Mouse (Mus musculus) neural tube, embryonic 13.5 days (tissue): ENCODE results near the gene BC049730. TPM values are rescaled to one million over a fixed set of nuclear protein-coding genes. Genes with fewer than 3 reads are reported as not detected.

Source experiments
- polyA plus RNA-seq: library from polyadenylated mRNA; unstranded; fragments of >200 nt; fragmentation: Nextera tagmentation; extraction: Ambion mirVana; gene quantifications from 2 replicates; pipeline ENCODE4 v1.2.1, GENCODE M21; 2015

Gene BC049730
- polyA plus RNA-seq, 1 experiment from 2014 or later, result not detected

Other genes starting within 250 kb of the BC049730 start
- gene Plaur, start 246.8 kb upstream of the BC049730 start, polyA plus RNA-seq, result 1.3 and 2.2 TPM in 2 replicates
- gene Cadm4, start 227.2 kb upstream of the BC049730 start, polyA plus RNA-seq, result 56.3 and 71.3 TPM in 2 replicates
- 243 and 251 TPM in 2 replicates for gene Zfp428, start 202.2 kb upstream of the BC049730 start, polyA plus RNA-seq
- 1.1 and 1.5 TPM in 2 replicates for gene AC161166.1, start 196.8 kb upstream of the BC049730 start, polyA plus RNA-seq
- 20.9 and 21.2 TPM in 2 replicates for gene Irgq, start 178.6 kb upstream of the BC049730 start, polyA plus RNA-seq
- gene Pinlyp, start 163.1 kb upstream of the BC049730 start, polyA plus RNA-seq, result not detected in 2 replicates
- gene Xrcc1, start 163.0 kb upstream of the BC049730 start, polyA plus RNA-seq, result 66.3 and 79.2 TPM in 2 replicates
- gene Ethe1, start 121.7 kb upstream of the BC049730 start, polyA plus RNA-seq, result 18.1 and 21.9 TPM in 2 replicates
- gene Zfp575, start 121.6 kb upstream of the BC049730 start, polyA plus RNA-seq, result 7.7 and 8.4 TPM in 2 replicates
- not detected in 2 replicates for gene Phldb3, start 98.5 kb upstream of the BC049730 start, polyA plus RNA-seq
- gene Lypd3, start 72.7 kb upstream of the BC049730 start, polyA plus RNA-seq, result 0.22 and 0.23 TPM in 2 replicates
- gene Tex101, start 32.6 kb upstream of the BC049730 start, polyA plus RNA-seq, result not detected in 2 replicates
- not detected in 2 replicates for gene Gm4763, start 17.7 kb downstream of the BC049730 start, polyA plus RNA-seq
- gene Cd177, start 51.1 kb downstream of the BC049730 start, polyA plus RNA-seq, result 0.21 and 0.33 TPM in 2 replicates
- 0.52 TPM in 1 of 2 replicates, not detected in the other for gene Ceacam10, start 68.0 kb downstream of the BC049730 start, polyA plus RNA-seq
- 35.5 and 48.2 TPM in 2 replicates for gene Gm9844, start 153.0 kb downstream of the BC049730 start, polyA plus RNA-seq
- not detected in 2 replicates for gene Lypd4, start 160.7 kb downstream of the BC049730 start, polyA plus RNA-seq
- gene Dmrtc2, start 160.8 kb downstream of the BC049730 start, polyA plus RNA-seq, result not detected in 2 replicates
- 1,220 and 1,295 TPM in 2 replicates for gene Rps19, start 175.1 kb downstream of the BC049730 start, polyA plus RNA-seq
- 0.31 and 0.33 TPM in 2 replicates for gene Cd79a, start 188.1 kb downstream of the BC049730 start, polyA plus RNA-seq
- 61.9 and 63.8 TPM in 2 replicates for gene Arhgef1, start 193.7 kb downstream of the BC049730 start, polyA plus RNA-seq
- gene Gm4881, start 235.3 kb downstream of the BC049730 start, polyA plus RNA-seq, result 1.0 and 1.2 TPM in 2 replicates